Mouse (Mus musculus) embryonic facial prominence, embryonic 13.5 days (tissue): Measurements from ENCODE around the gene Nacc1. TPM values are rescaled to one million over a fixed set of nuclear protein-coding genes. Genes with fewer than 3 reads are reported as not detected.
A peak's percentile ranks its signal among the peaks of the same experiment; 100 is the strongest.

ENCODE experiments used
- ATAC-seq: fragments of 200-750 bp; cut with Nextera tagmentation; 2 replicates; pipeline ENCODE4 v1.8.0; 2017; ENCODE audit warnings: low read depth; ENCODE audit not compliant: insufficient number of reproducible peaks, insufficient read depth, low FRiP score, low TSS enrichment
- H3K27ac ChIP-seq: fragments of 300-500 bp; sonication (generic); 2 replicates; pipeline ENCODE4 v1.5.1; 2015; ENCODE audit warnings: moderate library complexity, mild to moderate bottlenecking, inconsistent platforms
- H3K27me3 ChIP-seq: fragments of 300-500 bp; sonication (generic); 2 replicates; pipeline ENCODE4 v1.6.1; 2015; ENCODE audit warnings: mild to moderate bottlenecking, inconsistent platforms
- H3K36me3 ChIP-seq: fragments of 300-500 bp; sonication (generic); 2 replicates; pipeline ENCODE4 v1.6.1; 2015; ENCODE audit warnings: mild to moderate bottlenecking, inconsistent platforms
- H3K4me1 ChIP-seq: fragments of 300-500 bp; sonication (generic); 2 replicates; pipeline ENCODE4 v1.6.1; 2015; ENCODE audit warnings: inconsistent platforms
- H3K4me2 ChIP-seq: fragments of 300-500 bp; sonication (generic); 2 replicates; pipeline ENCODE4 v1.6.1; 2015; ENCODE audit warnings: moderate library complexity, mild to moderate bottlenecking, inconsistent platforms
- H3K4me3 ChIP-seq: fragments of 300-500 bp; sonication (generic); 2 replicates; pipeline ENCODE4 v1.5.1; 2015; ENCODE audit warnings: mild to moderate bottlenecking, inconsistent platforms
- H3K9ac ChIP-seq: fragments of 300-500 bp; sonication (generic); 2 replicates; pipeline ENCODE4 v1.6.1; 2015; ENCODE audit warnings: mild to moderate bottlenecking, inconsistent platforms
- H3K9me3 ChIP-seq: fragments of 300-500 bp; sonication (generic); 2 replicates; pipeline ENCODE4 v1.6.1; 2016; ENCODE audit warnings: inconsistent platforms
- WGBS: fragments of 180-500 bp; shearing (Covaris S2); methylation state at CpG from one replicate; pipeline ENCODE4 v1.1.7; 2015; ENCODE audit warnings: mixed read lengths; 5-methylcytosine and 5-hydroxymethylcytosine counted together
- polyA plus RNA-seq: library from polyadenylated mRNA; unstranded; fragments of >200 nt; fragmentation: Nextera tagmentation; extraction: Ambion mirVana; gene quantifications from 2 replicates; pipeline ENCODE4 v1.2.1, GENCODE M21; 2015

Nacc1 gene
- polyA plus RNA-seq, 1 experiment from 2014 or later = 16.6 TPM

DNA sequence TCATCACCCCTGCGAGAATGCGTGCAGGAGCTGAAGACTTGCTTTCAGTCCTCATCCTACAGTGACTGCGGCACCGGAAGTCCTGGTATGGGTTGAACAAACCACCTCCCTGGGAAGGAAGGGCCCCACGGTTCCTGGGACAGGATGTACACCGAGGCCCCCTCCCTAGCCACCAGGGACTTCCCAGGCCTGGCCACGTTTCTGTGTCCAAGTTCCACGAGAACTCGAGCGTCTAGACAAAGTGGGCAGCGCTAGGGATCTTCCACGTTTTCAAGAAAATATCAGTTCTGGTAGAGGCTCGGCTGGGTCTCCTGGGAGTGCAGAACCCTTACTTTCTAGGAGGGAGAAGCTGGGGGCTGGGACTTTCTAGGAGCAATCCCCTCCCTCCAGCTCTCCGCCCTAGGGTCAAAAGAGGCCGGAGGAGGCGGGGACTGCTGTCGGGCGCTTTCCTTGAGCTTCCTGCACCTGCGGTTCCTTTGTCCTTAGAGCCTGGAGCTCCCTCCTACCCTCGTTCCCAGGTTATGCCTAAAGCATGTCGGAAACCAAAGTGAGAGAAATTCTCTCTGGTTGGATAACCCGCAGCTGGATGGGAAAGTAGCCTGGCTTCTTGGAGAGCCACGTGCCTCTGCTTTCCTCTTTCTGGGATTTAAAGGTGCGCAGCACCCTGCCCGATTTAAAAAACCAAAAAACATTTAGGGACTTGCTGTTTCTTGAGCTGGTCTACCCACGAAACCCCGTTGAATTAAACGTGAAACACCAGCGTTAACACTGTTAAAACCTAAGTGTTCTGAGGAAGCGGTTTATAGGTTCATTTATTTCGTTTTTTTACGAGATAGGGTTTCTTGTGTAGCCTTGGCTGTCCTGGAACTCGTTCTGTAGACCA, 27.5 kb downstream of the Nacc1 start:
- H3K27me3 ChIP-seq = no peaks in the 10 kb centered on the region
- peak overlapping the region; percentile 85 for H3K4me3 ChIP-seq
- no peaks in the 10 kb centered on the region for H3K9me3 ChIP-seq
- peak overlapping the region; percentile 87 for H3K4me2 ChIP-seq
- 2% methylated on average over 33 of the region's 33 CpGs for WGBS
- no peak for ATAC-seq
- H3K27ac ChIP-seq = peak overlapping the region; percentile 96
- no peaks in the 10 kb centered on the region for H3K36me3 ChIP-seq
- peak overlapping the region; percentile 94 for H3K9ac ChIP-seq
- peaks cover 60% of the 10 kb centered on the region for H3K4me1 ChIP-seq

GRCm38 (mm10) chr8:84658951-84659350, 28.7 kb downstream of the Nacc1 start:
- H3K36me3 ChIP-seq = no peaks in the 10 kb centered on the region
- no peak overlapping the region for H3K9ac ChIP-seq
- no peaks in the 10 kb centered on the region for H3K27me3 ChIP-seq
- H3K27ac ChIP-seq = 0 out of 2 replicates have a peak overlapping the region, but pooled peaks have one; percentile 96
- no peak overlapping the region for H3K4me3 ChIP-seq
- 73% methylated on average over 1 of the region's 1 CpGs for WGBS
- peaks cover 68% of the 10 kb centered on the region for H3K4me1 ChIP-seq
- no peak for ATAC-seq
- peak overlapping the region; percentile 1; the same call in 1 of the 2 replicates for H3K4me2 ChIP-seq
- H3K9me3 ChIP-seq = no peaks in the 10 kb centered on the region

DNA sequence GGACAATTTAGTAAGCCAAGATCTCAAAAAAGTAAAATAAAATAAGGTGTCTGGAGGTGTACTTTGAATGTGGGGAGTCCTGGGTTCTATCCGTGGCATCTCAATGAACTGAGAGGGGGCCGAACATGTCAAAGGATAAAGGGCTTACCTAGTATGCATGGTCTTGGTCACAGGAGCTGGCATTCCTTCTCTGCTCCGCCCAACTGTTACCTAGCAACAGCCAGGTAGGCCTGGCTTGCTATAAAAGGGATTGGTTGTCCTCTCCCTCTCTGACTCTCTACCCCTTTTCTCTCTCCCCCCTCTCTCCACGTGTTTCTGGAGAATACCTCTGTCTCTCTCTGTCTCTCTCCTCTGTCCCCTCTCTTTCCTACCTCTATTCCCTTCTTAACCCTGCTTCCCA, 30.0 kb downstream of the Nacc1 start:
- H3K9ac ChIP-seq = no peak overlapping the region
- ATAC-seq = no peak
- no peaks in the 10 kb centered on the region for H3K36me3 ChIP-seq
- 45% methylated on average over 4 of the region's 4 CpGs for WGBS
- H3K27ac ChIP-seq = peak overlapping the region; percentile 99
- H3K4me2 ChIP-seq = peak overlapping the region; percentile 85
- peaks cover 61% of the 10 kb centered on the region for H3K4me1 ChIP-seq
- no peaks in the 10 kb centered on the region for H3K9me3 ChIP-seq
- no peaks in the 10 kb centered on the region for H3K27me3 ChIP-seq
- H3K4me3 ChIP-seq = no peak overlapping the region

DNA sequence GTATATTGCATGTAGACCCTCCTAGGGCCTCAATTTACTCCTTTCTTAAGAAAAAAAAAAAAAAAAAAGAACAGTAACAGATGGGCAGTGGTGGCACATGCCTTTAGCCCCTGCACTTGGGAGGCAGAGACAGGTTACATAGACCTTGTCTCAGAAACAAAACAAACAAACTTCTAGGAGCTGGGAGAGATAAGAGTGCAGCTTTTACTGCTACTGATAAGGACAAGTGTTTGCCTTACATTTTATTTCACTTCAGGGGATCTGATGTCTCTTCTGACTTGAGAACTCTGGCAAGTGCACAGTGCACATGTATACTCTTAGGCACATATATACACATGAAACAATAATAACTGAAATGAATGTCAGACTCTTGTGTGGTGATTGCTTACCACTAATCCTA, 30.5 kb downstream of the Nacc1 start:
- Histone ChIP-seq H3K4me3 (peak overlapping the region; percentile 44), H3K9me3 (no peaks in the 10 kb centered on the region), H3K27me3 (no peaks in the 10 kb centered on the region), H3K9ac (peak overlapping the region; percentile 75), H3K4me2 (peak overlapping the region; percentile 85), H3K27ac (peak overlapping the region; percentile 99), H3K4me1 (peaks cover 61% of the 10 kb centered on the region), H3K36me3 (no peaks in the 10 kb centered on the region)
- no peak for ATAC-seq

GRCm38 (mm10) chr8:84656641-84657126, 31.0 kb downstream of the Nacc1 start:
- Histone ChIP-seq H3K27ac (peak overlapping the region; percentile 99), H3K4me2 (peak overlapping the region; percentile 85), H3K9me3 (no peaks in the 10 kb centered on the region), H3K4me1 (peaks cover 61% of the 10 kb centered on the region), H3K27me3 (no peaks in the 10 kb centered on the region), H3K36me3 (no peaks in the 10 kb centered on the region), H3K9ac (peak overlapping the region; percentile 75), H3K4me3 (peak overlapping the region; percentile 44)
- ATAC-seq = peak; percentile 40; the same call in 1 of the 2 replicates
- under 1% methylated on average over 23 of the region's 23 CpGs for WGBS

DNA sequence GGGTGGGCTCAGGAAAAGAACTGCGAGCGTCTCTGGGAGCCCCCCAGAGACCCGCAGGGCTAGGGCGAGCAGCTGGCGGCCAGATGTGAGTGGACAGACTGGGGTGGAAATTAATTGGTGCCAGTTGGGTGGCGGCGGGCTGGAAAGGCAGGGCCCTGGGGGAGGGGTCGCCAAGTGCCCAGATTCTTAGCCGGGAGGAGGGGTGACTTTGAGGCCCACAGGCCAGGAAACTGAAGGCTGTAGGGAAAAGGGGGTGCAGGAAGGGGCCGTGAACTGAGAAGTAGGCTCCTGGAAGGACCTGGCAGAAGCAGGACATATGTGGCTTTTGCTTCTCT, 31.5 kb downstream of the Nacc1 start:
- peak; percentile 28; the same call in 1 of the 2 replicates for ATAC-seq
- Histone ChIP-seq H3K4me1 (peaks cover 61% of the 10 kb centered on the region), H3K36me3 (no peaks in the 10 kb centered on the region), H3K4me3 (peak overlapping the region; percentile 44), H3K27ac (peak overlapping the region; percentile 99), H3K9ac (peak overlapping the region; percentile 75), H3K9me3 (no peaks in the 10 kb centered on the region), H3K27me3 (no peaks in the 10 kb centered on the region), H3K4me2 (peak overlapping the region; percentile 85)
- WGBS = 1% methylated on average over 10 of the region's 10 CpGs

DNA sequence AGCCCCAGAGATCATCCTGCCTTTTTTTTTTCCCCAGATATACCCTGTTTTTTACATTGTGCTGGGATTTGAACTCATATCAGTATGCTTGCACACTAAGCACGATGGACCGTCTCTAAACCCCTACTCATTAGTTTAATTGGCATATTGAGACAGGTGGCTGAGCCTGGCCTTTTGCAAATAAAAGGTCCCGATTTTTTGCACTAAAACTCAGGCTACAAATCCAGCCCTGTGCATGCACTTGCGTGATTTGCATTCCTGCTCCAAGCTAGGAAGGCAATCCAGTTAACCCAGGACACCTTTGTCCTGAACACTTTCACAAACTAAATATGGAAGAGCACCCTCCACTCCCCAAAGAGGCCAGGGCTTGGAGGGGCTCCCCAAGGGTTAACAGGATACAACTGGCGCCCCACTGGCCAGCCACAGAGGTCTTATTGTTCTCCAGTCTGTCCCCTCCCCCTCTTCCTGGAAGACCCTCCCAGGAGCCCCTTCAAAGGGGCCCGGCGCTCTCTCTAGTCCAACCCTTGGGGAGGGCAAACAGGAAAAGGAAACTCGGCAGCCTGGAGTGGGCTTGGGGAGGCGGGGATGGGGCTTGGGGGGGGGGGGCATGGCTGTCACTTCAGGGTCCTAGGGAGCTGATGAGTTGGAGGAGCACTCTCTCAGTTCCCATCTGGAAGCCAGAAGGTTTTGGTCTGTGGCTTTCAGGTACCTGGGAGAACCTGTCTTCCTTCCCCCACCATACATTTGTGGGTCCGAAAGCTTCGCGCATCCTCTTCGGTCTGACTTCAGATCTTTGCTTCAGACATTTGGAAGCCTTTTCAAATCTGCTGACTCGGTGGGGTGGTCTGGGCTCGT, 32.1 kb downstream of the Nacc1 start:
- peak overlapping the region; percentile 44 for H3K4me3 ChIP-seq
- H3K9me3 ChIP-seq = no peaks in the 10 kb centered on the region
- WGBS = under 1% methylated on average over 15 of the region's 15 CpGs
- H3K27me3 ChIP-seq = no peaks in the 10 kb centered on the region
- H3K27ac ChIP-seq = peak overlapping the region; percentile 99
- peaks cover 55% of the 10 kb centered on the region for H3K4me1 ChIP-seq
- peak overlapping the region; percentile 85 for H3K4me2 ChIP-seq
- H3K9ac ChIP-seq = peak overlapping the region; percentile 75
- no peaks in the 10 kb centered on the region for H3K36me3 ChIP-seq
- ATAC-seq = peak; percentile 72

DNA sequence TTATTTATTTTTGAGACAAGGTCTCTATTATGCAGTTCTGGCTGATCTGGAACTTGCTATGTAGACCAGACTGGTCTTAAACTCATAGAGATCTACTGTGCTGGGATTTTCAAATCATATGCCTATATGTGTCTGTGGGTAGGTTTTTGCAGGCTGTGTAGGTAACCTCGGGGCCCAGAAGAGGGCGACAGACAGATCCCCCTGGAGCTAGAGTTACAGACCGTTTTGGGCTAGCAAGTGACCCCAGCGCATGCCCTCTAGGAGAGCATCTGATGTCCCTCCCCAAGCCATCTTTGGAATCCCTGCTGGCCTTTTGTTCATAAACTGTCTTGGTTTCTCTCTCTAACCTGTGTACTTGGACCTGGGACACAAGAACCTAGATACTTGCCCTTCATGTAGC, 33.1 kb downstream of the Nacc1 start:
- peak overlapping the region; percentile 99 for H3K27ac ChIP-seq
- no peak overlapping the region for H3K4me3 ChIP-seq
- WGBS = 36% methylated on average over 4 of the region's 4 CpGs
- peaks cover 46% of the 10 kb centered on the region for H3K4me1 ChIP-seq
- no peaks in the 10 kb centered on the region for H3K27me3 ChIP-seq
- no peaks in the 10 kb centered on the region for H3K9me3 ChIP-seq
- no peaks in the 10 kb centered on the region for H3K36me3 ChIP-seq
- H3K4me2 ChIP-seq = 0 out of 2 replicates have a peak overlapping the region, but pooled peaks have one; percentile 85
- no peak for ATAC-seq
- no peak overlapping the region for H3K9ac ChIP-seq

DNA sequence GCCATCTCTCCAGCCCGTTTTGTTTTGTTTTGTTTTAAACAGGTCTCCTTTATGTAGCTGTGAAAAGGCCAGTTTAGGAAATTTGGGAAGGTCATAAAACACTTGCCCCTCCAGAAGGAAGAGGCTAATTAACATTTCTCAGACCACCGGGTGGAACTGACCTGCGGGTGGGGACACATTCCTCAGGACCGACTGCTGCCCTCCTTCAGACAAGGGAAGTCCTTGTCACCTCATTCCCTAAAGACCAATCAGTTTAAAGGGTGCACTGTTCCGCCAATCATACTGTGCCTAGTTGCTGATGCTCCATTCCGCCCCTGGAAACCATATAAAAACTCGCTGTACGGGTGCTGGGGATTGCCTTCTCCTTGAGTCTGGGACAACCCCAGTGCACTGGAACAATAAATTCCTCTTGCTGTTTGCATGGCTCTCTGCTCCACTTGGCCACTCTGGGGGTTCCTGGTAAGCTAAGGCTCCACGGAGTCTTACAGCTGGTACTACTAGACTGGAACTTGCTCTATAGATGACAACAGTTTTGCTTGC, 34.5 kb downstream of the Nacc1 start:
- ATAC-seq = no peak
- peak overlapping the region; percentile 56; the same call in 1 of the 2 replicates for H3K27ac ChIP-seq
- no peaks in the 10 kb centered on the region for H3K36me3 ChIP-seq
- H3K4me2 ChIP-seq = no peak overlapping the region
- H3K9me3 ChIP-seq = no peaks in the 10 kb centered on the region
- H3K27me3 ChIP-seq = no peaks in the 10 kb centered on the region
- H3K4me1 ChIP-seq = peaks cover 38% of the 10 kb centered on the region
- no peak overlapping the region for H3K9ac ChIP-seq
- WGBS = 51% methylated on average over 9 of the region's 9 CpGs
- H3K4me3 ChIP-seq = no peak overlapping the region

GRCm38 (mm10) chr8:84650213-84650612, 37.4 kb downstream of the Nacc1 start:
- Histone ChIP-seq H3K4me1 (peaks cover 18% of the 10 kb centered on the region), H3K4me2 (no peak overlapping the region), H3K9me3 (no peaks in the 10 kb centered on the region), H3K4me3 (no peak overlapping the region), H3K27me3 (no peaks in the 10 kb centered on the region), H3K36me3 (no peaks in the 10 kb centered on the region), H3K9ac (no peak overlapping the region), H3K27ac (peak overlapping the region; percentile 48; the same call in 1 of the 2 replicates)
- ATAC-seq = no peak
- WGBS = 47% methylated on average over 3 of the region's 3 CpGs

GRCm38 (mm10) chr8:84647461-84647901, 40.2 kb downstream of the Nacc1 start:
- H3K27ac ChIP-seq = peak overlapping the region; percentile 62; the same call in 1 of the 2 replicates
- no peaks in the 10 kb centered on the region for H3K9me3 ChIP-seq
- no peaks in the 10 kb centered on the region for H3K36me3 ChIP-seq
- H3K4me3 ChIP-seq = peak overlapping the region; percentile 26
- H3K4me2 ChIP-seq = peak overlapping the region; percentile 54
- ATAC-seq = 0 out of 2 replicates have a peak, but pooled peaks have one; percentile 53
- H3K27me3 ChIP-seq = no peaks in the 10 kb centered on the region
- WGBS = 1% methylated on average over 14 of the region's 14 CpGs
- H3K9ac ChIP-seq = peak overlapping the region; percentile 51
- H3K4me1 ChIP-seq = peaks cover 9% of the 10 kb centered on the region
